Mouse (Mus musculus): Measurements from ENCODE around the gene Sppl3. TPM values are rescaled to one million over a fixed set of nuclear protein-coding genes. Genes with fewer than 3 reads are reported as not detected.

The Sppl3 gene
- total RNA-seq (2023; ENCODE audit: inconsistent age) = 54.8 to 58.2 TPM (median 56.8 TPM) in 4 replicates

DNA sequence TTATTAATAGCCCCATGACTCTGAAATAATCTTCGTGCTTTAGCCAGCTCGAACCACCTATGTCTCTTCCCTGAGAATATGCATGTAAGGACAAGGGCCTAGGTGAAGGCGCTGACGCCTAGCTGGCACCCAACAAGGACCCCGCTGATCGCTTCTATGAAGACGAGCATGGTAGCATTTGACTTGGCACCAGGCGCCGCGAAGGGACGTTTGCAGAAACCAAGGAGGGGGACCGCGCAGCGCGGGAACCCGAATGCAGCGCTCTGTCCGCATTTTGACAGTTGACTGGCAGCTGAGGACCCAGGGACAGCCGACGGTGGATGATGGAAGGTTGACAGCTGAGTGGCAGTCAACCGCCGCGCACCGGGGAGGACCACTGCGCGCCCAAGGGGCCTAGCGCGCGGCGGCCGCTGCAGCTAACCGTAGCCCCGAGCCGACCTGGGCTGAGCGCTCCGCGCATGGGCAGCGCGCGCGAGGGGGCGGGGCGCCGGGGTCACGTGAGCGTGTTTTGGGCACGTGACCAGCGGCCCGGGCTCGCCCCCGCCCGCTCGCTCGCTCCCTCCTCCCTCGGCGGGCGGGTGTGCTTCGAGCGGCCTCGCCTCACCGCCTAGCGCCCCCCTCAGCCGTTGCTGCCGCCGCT lies at the start of gene Sppl3:
Gene Sppl3, plus strand, starts transcription at position 561 of the 640 bp plus-strand sequence.

DNA sequence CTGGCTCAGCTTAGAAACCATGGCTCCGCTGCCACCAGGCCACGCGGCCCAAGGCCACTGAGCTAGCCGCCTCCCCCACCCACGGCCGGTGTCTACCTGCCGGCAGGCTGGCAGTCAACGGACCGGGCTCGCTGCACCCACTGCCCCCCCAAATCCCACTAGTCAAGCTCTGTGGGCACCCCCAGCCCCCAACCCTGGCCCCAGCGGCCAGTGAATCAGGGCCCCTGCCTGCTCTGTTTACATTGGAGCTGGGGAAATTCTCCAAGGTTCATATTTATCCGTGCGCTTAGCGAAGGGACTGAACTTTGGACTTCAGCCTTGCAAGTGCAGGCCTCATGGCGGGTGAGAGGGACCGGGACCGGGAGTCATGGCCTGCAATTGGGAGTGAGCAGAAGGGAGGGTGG lies 40.1 kb upstream of the Sppl3 start, which contains the start of gene Hnf1a:
Gene Hnf1a, minus strand, starts transcription at position 271 of the 404 bp plus-strand sequence.

GRCm38 (mm10) chr5:115098195-115098594 lies 87.3 kb downstream of the Sppl3 start, which contains the start of gene Gm10401:
Gm10401 (minus strand) TSS chr5:115098295.

DNA sequence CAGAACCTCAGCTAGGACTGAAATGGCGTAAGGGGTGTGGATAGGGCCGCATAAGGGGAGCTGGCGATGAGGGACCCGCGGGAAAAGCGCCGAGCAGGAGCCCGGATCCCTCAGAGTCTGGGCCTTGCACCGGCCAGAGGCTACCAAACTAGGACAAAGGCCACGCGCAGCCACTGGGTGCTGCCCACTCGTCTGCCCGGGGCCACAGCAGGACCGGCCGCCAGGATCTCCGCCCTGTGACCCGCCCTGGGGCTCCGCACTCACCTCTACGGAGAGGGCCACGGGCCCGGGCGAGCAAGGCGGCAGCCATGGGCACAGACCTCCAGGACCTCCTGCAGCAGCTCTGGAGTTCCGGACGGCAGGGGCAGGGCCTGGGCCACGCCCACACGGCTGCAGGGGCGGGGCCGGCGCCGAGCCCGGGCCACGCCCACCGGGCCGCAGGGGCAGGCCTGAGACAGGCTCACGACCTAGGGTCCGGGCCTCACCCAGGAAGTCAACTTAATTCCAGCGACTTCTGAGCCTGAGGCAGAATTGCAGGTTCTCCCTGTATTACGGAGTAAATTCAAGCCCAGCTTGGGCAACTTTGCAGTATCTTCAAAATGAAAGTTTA lies 108.1 kb downstream of the Sppl3 start, which contains the start of gene Acads:
Gene Acads, minus strand, starts transcription at position 386 of the 610 bp plus-strand sequence.

GRCm38 (mm10) chr5:115134234-115135165 lies 123.6 kb downstream of the Sppl3 start, which contains the start of gene Unc119b:
Unc119b (minus strand) TSS chr5:115134975.

Other genes with a start within 250 kb of the Sppl3 start
- gene Ankrd13a, start 236.5 kb upstream of the Sppl3 start, total RNA-seq (2023; ENCODE audit: inconsistent age) = 187 to 205 TPM (median 199 TPM) in 4 replicates
- 170 to 180 TPM (median 173 TPM) in 4 replicates for gene Git2, start 235.6 kb upstream of the Sppl3 start, total RNA-seq (2023; ENCODE audit: inconsistent age)
- gene 1500011B03Rik, start 187.7 kb upstream of the Sppl3 start, total RNA-seq (2023; ENCODE audit: inconsistent age) = 50.4 to 57.2 TPM (median 52.4 TPM) in 4 replicates
- 0.24 to 0.67 TPM in 2 of 4 replicates, not detected in the others for gene 4930519G04Rik, start 157.5 kb upstream of the Sppl3 start, total RNA-seq (2023; ENCODE audit: inconsistent age)
- not detected in 4 replicates for gene Gm9936, start 152.5 kb upstream of the Sppl3 start, total RNA-seq (2023; ENCODE audit: inconsistent age)
- gene Oasl2, start 114.2 kb upstream of the Sppl3 start, total RNA-seq (2023; ENCODE audit: inconsistent age) = 4.5 to 7.3 TPM (median 6.6 TPM) in 4 replicates
- gene Oasl1, start 87.9 kb upstream of the Sppl3 start, total RNA-seq (2023; ENCODE audit: inconsistent age) = 19.1 to 44.2 TPM (median 26.8 TPM) in 4 replicates
- 35.9 to 40.1 TPM (median 39.5 TPM) in 4 replicates for gene 2210016L21Rik, start 69.0 kb upstream of the Sppl3 start, total RNA-seq (2023; ENCODE audit: inconsistent age)
- not detected in 4 replicates for gene Hnf1a, start 40.0 kb upstream of the Sppl3 start, total RNA-seq (2023; ENCODE audit: inconsistent age)
- 0.96 TPM in 1 of 4 replicates, not detected in the others for gene Gm10401, start 87.2 kb downstream of the Sppl3 start, total RNA-seq (2023; ENCODE audit: inconsistent age)
- 17.1 to 21.0 TPM (median 18.9 TPM) in 4 replicates for gene Acads, start 108.2 kb downstream of the Sppl3 start, total RNA-seq (2023; ENCODE audit: inconsistent age)
- gene Unc119b, start 123.8 kb downstream of the Sppl3 start, total RNA-seq (2023; ENCODE audit: inconsistent age) = 34.6 to 39.0 TPM (median 37.0 TPM) in 4 replicates
- gene Mlec, start 147.0 kb downstream of the Sppl3 start, total RNA-seq (2023; ENCODE audit: inconsistent age) = 74.1 to 86.9 TPM (median 78.0 TPM) in 4 replicates
- gene Cabp1, start 183.2 kb downstream of the Sppl3 start, total RNA-seq (2023; ENCODE audit: inconsistent age) = 0.16 to 0.72 TPM (median 0.26 TPM) in 4 replicates
- 36.0 to 50.2 TPM (median 43.6 TPM) in 4 replicates for gene Pop5, start 224.7 kb downstream of the Sppl3 start, total RNA-seq (2023; ENCODE audit: inconsistent age)